Mouse (Mus musculus) liver, postnatal 0 days (tissue): Measurements from ENCODE around the gene Clip2.

ENCODE experiments used
- CTCF ChIP-seq: sonication (generic); IDR thresholded peaks from 2 replicates; pipeline ENCODE4 v1.5.1; 2016; ENCODE audit warnings: antibody characterized with exemption, low read depth
- EP300 ChIP-seq: IDR thresholded peaks from 2 replicates; pipeline ENCODE4 v1.6.1; 2016; ENCODE audit warnings: antibody characterized with exemption, low read depth, mild to moderate bottlenecking

DNA sequence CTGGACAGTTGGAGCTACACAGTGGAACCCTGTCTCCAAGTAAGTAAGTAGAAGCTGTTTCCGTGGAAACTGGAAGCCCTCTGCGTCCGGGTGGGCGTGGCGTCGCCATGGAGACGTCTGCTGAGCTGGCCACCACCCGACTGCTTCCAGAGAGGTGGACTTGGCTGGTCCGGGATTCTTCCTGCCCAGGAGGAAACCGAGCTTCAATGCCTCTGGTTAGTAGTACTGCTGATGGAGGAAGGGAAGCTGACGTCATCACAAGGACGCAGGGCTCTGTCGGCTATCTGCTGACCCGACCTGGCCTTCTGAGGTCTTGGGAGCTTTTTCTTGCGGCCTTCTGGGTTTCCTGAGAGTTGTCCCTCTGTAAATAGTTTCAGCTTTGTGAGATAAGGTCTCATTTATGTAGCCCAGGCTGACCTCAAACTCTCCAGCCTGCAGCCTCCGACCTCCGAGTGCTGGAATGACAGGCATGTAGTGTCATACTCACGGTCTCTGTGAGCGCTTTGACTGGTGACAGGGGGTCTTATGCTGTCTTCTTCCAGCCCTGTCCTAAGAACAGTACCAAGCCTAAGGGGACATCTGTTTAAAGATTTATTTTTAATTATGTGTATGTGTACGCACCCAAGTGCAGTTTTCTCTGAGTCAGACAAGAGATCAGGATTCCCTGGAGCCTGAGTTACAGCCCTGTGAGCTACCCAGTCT is 3.4 kb upstream of the Clip2 start:
- TF ChIP-seq CTCF = no peak
- TF ChIP-seq EP300 = no peak
